Mouse (Mus musculus) liver, embryonic 16.5 days (tissue): Measurements from ENCODE around the gene Tiam1. TPM values are rescaled to one million over a fixed set of nuclear protein-coding genes. Genes with fewer than 3 reads are reported as not detected.

Experiments
- ATAC-seq: fragments of 200-750 bp; cut with Nextera tagmentation; 2 replicates; pipeline ENCODE4 v1.8.0; 2017; ENCODE audit warnings: low read depth, mild to moderate bottlenecking, moderate number of reproducible peaks, moderate library complexity
- H3K27ac ChIP-seq: fragments of 300-500 bp; sonication (generic); 2 replicates; pipeline ENCODE4 v1.5.1; 2014; ENCODE audit warnings: mild to moderate bottlenecking, low read length
- H3K27me3 ChIP-seq: fragments of 300-500 bp; sonication (generic); 2 replicates; pipeline ENCODE4 v1.6.1; 2014; ENCODE audit warnings: low read depth, low read length, mixed read lengths; ENCODE audit not compliant: control insufficient read depth, insufficient read depth
- H3K36me3 ChIP-seq: fragments of 300-500 bp; sonication (generic); 2 replicates; pipeline ENCODE4 v1.6.1; 2014; ENCODE audit warnings: mild to moderate bottlenecking; ENCODE audit not compliant: control insufficient read depth, insufficient read depth
- H3K4me1 ChIP-seq: fragments of 300-500 bp; sonication (generic); 2 replicates; pipeline ENCODE4 v1.6.1; 2014; ENCODE audit warnings: low read depth, low read length, mixed read lengths; ENCODE audit not compliant: control insufficient read depth
- H3K4me2 ChIP-seq: fragments of 300-500 bp; sonication (generic); 2 replicates; pipeline ENCODE4 v1.6.1; 2014; ENCODE audit warnings: low read depth, low read length, mixed read lengths
- H3K4me3 ChIP-seq: fragments of 300-500 bp; sonication (generic); 2 replicates; pipeline ENCODE4 v1.5.1; 2014; ENCODE audit warnings: low read depth, mild to moderate bottlenecking, low read length
- H3K9ac ChIP-seq: fragments of 300-500 bp; sonication (generic); 2 replicates; pipeline ENCODE4 v1.6.1; 2014; ENCODE audit warnings: low read depth, low read length
- H3K9me3 ChIP-seq: fragments of 300-500 bp; sonication (generic); replicated peaks from 2 replicates; pipeline ENCODE4 v1.6.1; 2016; ENCODE audit warnings: low read length; ENCODE audit not compliant: control insufficient read depth
- WGBS: fragments of 180-500 bp; shearing (Covaris S2); extraction: QIAGEN DNeasy Blood & Tissue Kit; methylation state at CpG from one replicate; pipeline ENCODE4 v1.1.7; 2014; ENCODE audit not compliant: insufficient replicate concordance; 5-methylcytosine and 5-hydroxymethylcytosine counted together
- polyA plus RNA-seq: library from polyadenylated mRNA; unstranded; fragments of >200 nt; fragmentation: Nextera tagmentation; extraction: Ambion mirVana; gene quantifications from 2 replicates; pipeline ENCODE4 v1.2.1, GENCODE M21; 2015

Tiam1 gene
- polyA plus RNA-seq, 1 experiment from 2014 or later = 4.2 TPM

DNA sequence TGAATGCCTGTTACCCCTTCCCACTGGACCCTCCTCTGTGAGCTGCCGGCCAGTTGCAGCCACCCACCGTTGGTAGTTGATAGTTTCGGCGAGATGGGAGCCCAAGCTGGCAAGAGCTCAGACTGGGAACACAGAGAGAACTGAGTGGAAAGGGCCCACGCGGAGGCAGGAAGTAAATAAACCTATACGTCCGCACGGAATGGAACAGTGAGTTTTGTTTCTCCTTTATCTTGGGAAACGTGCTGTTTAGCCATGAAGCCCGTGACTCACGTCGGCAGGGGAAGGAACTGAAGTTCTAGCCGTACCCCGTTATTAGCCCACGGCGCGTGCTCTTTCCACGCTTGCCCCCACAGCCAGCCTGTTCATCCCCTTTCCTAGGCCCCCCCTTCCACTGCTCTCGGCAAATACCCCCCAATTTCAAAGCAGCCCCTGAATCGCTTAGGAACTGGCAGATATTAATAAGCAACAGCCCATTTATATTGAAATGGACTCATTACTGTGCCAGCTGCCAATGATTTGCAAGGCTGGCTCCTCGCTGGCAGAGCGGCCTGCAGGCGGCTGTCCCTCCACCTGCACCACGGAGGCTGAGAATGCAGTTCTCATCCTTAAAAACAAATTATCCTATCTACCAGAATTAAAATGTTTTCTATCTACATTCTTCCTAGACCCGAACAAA lies 234.0 kb downstream of the Tiam1 start:
- H3K36me3 ChIP-seq = no peaks in the 10 kb centered on the region
- no peak overlapping the region for H3K9ac ChIP-seq
- no peaks in the 10 kb centered on the region for H3K4me1 ChIP-seq
- WGBS = 63% methylated on average over 26 of the region's 26 CpGs
- no peak overlapping the region for H3K4me3 ChIP-seq
- no peak overlapping the region for H3K27ac ChIP-seq
- no peak for ATAC-seq
- H3K27me3 ChIP-seq = no peaks in the 10 kb centered on the region
- H3K4me2 ChIP-seq = no peak overlapping the region
- H3K9me3 ChIP-seq = no peaks in the 10 kb centered on the region

DNA sequence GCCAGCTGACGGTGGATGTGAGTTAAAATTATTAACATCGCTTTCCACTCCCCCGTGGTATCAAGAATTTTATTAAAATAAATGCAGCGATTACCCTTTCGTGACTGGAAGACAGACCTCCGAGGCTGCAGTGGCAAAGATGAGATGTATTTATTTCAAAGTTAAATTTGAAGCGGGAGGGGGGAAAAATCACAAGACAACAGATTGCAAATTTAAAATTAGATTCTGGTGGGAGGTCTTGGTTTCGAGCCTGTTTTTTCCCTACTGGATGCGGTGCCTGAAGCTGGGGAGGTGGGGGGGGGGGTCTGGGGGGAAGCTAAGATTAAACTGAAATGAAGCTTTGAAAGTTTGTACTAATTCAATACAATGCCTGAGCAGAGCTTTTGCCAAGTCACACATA lies 235.9 kb downstream of the Tiam1 start:
- H3K36me3 ChIP-seq = no peaks in the 10 kb centered on the region
- H3K4me3 ChIP-seq = no peak overlapping the region
- H3K4me1 ChIP-seq = no peaks in the 10 kb centered on the region
- H3K9ac ChIP-seq = no peak overlapping the region
- 77% methylated on average over 9 of the region's 9 CpGs for WGBS
- H3K27ac ChIP-seq = no peak overlapping the region
- H3K4me2 ChIP-seq = no peak overlapping the region
- H3K27me3 ChIP-seq = no peaks in the 10 kb centered on the region
- H3K9me3 ChIP-seq = no peaks in the 10 kb centered on the region
- ATAC-seq = no peak

DNA sequence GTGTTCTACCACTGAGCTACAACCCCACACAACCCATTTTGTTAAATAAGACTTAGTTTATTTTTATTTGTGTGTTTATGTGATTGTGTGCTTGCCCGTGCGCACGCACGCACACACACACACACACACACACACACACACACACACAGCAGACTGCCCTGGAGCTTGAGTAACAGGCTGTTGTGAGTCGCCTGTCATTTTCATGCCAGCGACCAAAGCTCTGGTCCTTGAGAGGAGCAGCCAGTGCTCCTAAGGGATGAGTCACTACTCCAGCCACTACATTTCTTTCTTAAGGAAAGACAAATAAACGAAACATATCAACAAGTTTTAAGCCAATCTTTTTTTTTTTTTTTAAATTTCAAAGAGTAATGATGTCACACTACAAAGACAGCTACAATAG lies 236.7 kb downstream of the Tiam1 start:
- H3K4me2 ChIP-seq = no peak overlapping the region
- H3K27ac ChIP-seq = no peak overlapping the region
- H3K27me3 ChIP-seq = no peaks in the 10 kb centered on the region
- WGBS = 77% methylated on average over 7 of the region's 7 CpGs
- no peaks in the 10 kb centered on the region for H3K9me3 ChIP-seq
- H3K4me1 ChIP-seq = no peaks in the 10 kb centered on the region
- ATAC-seq = no peak
- no peak overlapping the region for H3K9ac ChIP-seq
- H3K36me3 ChIP-seq = no peaks in the 10 kb centered on the region
- no peak overlapping the region for H3K4me3 ChIP-seq

DNA sequence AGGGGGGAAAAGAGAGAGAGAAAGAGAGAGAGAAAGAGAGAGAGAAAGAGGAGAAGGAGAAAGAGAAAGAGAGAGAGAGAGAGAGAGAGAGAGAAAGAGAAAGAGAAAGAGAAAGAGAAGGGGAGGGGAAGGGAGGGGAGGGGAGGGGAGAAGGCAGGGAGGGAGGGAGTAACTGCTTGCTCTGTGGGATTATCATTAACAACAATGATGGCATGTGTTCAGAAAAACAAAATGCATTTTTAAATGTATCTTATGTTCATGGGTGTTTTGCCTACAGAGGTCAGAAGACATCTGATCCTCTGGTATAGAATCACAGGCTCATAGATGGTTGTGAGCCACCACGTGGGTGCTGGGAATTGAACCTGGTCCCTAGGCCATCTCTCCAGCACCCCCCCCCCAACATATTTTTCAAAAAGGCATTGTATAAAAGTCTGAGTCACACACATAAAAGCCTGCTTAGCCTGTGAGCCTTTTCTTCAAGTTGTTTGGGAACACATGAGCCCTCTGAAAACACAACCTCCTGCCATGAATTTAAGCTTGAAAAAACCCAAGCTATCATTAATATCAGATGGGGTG lies 237.8 kb downstream of the Tiam1 start:
- Histone ChIP-seq H3K4me2 (no peak overlapping the region), H3K36me3 (no peaks in the 10 kb centered on the region), H3K9me3 (no peaks in the 10 kb centered on the region), H3K27me3 (no peaks in the 10 kb centered on the region), H3K4me3 (no peak overlapping the region), H3K9ac (no peak overlapping the region), H3K27ac (no peak overlapping the region), H3K4me1 (no peaks in the 10 kb centered on the region)
- ATAC-seq = no peak
- 80% methylated on average over 1 of the region's 1 CpGs for whole genome bisulfite sequencing

DNA sequence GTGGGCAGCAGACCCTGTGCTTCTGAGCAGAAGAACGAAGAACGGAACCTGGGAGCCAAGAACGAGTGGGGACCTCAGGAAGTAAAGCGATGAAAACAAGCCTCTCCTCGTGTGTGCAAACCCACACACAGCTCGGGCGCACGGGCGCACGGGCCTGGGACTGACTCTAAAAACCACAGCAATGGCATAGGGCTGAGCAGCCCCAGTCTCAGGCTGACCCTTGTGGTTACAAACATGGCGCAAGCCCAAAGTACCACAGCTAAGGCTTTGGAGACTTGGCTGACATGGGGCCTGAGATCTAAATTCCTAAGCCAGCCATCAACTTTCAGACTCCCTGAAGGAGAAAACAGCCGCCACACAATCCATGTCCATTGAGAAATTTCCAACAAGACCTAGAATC lies 239.4 kb downstream of the Tiam1 start:
- no peak overlapping the region for H3K4me2 ChIP-seq
- H3K27me3 ChIP-seq = no peaks in the 10 kb centered on the region
- no peaks in the 10 kb centered on the region for H3K4me1 ChIP-seq
- 68% methylated on average over 12 of the region's 12 CpGs for WGBS
- no peak overlapping the region for H3K4me3 ChIP-seq
- no peak overlapping the region for H3K27ac ChIP-seq
- H3K36me3 ChIP-seq = no peaks in the 10 kb centered on the region
- H3K9me3 ChIP-seq = no peaks in the 10 kb centered on the region
- H3K9ac ChIP-seq = no peak overlapping the region
- ATAC-seq = no peak

DNA sequence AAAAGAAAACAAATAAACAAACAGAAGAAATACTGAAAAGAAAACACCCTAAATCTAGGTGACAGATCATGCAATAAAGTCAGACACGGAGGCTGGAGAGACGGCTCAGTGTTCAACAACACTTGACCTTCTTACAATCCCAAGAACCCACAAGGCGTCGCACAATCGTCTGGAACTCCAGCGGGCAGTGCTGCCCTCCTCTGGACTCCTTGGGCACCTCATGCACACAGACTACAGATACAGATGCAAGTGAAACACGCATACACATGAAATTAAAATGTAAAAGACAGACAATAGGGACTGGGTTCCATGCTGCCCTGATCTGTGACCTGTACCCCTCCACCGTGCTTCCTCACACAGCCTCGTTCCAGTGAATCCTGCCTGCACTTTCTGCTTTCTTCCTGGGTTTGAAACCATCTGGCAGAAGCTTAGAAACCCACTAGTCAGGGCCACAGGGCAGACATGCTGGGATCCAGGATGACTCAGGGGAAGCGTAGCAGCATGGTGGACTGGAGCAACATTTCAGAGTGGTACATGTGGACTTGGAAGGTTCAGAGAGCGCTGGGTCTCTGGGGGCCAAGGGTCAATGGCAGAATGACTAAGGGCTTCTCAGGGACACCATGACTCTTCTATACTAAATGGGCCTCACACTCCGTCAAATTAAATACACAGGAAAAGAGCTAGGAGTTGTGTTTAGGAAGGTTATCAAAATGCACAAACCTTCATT lies 240.8 kb downstream of the Tiam1 start:
- WGBS = 76% methylated on average over 12 of the region's 12 CpGs
- Histone ChIP-seq H3K9me3 (no peaks in the 10 kb centered on the region), H3K9ac (no peak overlapping the region), H3K4me3 (no peak overlapping the region), H3K27ac (no peak overlapping the region), H3K4me2 (no peak overlapping the region), H3K36me3 (no peaks in the 10 kb centered on the region), H3K4me1 (no peaks in the 10 kb centered on the region), H3K27me3 (no peaks in the 10 kb centered on the region)
- no peak for ATAC-seq

DNA sequence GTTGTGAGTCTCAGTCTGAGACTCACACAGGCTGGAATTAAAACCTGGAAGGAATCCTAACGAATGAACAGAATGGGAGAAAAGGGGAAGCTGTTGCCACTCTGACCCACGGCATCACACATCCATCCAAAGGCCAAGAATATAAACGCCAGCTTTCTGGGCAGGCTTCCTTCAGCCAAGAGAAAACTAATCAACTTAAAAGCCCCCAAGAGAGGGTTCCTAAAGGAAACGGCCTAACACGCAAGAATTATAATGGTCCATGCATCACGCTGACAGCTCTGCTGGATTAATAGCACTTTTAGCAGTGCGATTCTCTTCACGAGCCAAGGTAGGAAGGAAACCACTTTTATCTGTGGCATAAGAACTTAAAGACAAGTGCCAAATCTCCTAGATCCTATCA lies 242.9 kb downstream of the Tiam1 start:
- Histone ChIP-seq H3K27me3 (no peaks in the 10 kb centered on the region), H3K4me2 (no peak overlapping the region), H3K27ac (no peak overlapping the region), H3K9me3 (no peaks in the 10 kb centered on the region), H3K36me3 (no peaks in the 10 kb centered on the region), H3K4me3 (no peak overlapping the region), H3K9ac (no peak overlapping the region), H3K4me1 (no peaks in the 10 kb centered on the region)
- WGBS = 52% methylated on average over 8 of the region's 8 CpGs
- no peak for ATAC-seq

DNA sequence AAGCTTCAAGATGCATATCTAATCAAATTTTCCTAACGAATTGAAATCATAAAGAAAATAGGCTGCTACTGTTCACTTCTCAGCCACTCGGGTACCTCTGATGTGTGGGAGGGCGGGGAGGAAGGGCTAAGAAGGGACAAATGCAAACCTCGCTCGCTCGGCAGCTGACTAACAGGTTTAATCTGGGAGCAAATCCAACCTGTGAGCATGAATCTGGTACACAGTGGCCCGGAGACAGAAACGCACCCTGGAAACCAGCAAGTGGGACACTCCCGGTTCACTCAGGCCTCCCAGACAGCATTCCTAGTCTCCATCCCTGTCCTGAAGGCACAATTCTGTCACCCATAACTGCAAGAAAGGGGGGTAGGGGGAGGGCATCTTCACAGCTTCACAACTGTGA lies 244.4 kb downstream of the Tiam1 start:
- Histone ChIP-seq H3K9ac (no peak overlapping the region), H3K36me3 (no peaks in the 10 kb centered on the region), H3K4me3 (no peak overlapping the region), H3K9me3 (no peaks in the 10 kb centered on the region), H3K4me1 (no peaks in the 10 kb centered on the region), H3K4me2 (no peak overlapping the region), H3K27me3 (no peaks in the 10 kb centered on the region), H3K27ac (no peak overlapping the region)
- ATAC-seq = no peak
- WGBS = 75% methylated on average over 9 of the region's 9 CpGs

DNA sequence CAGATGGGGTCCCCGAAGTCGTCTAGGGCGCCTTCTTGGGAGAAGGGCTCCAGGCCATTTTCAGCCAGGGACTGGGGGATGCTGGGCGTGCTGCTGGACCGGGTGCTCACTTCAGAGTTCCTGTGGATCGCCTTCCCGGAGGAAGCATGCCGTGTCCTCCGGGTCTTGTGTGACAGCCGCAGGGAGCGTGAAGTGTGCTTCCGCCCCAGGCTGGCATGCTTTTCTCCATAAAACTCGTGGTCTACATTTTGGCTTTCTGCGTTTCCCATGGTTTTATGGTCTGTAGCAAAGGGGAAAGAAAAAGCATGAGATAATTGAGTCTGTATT lies 245.3 kb downstream of the Tiam1 start:
- Histone ChIP-seq H3K36me3 (no peaks in the 10 kb centered on the region), H3K4me2 (no peak overlapping the region), H3K9ac (no peak overlapping the region), H3K9me3 (no peaks in the 10 kb centered on the region), H3K4me1 (no peaks in the 10 kb centered on the region), H3K27ac (no peak overlapping the region), H3K27me3 (no peaks in the 10 kb centered on the region), H3K4me3 (no peak overlapping the region)
- WGBS = 79% methylated on average over 14 of the region's 14 CpGs
- ATAC-seq = no peak
